Mouse (Mus musculus) myocyte (in vitro differentiated cells): ENCODE results near the gene Grb7. TPM values are rescaled to one million over a fixed set of nuclear protein-coding genes. Genes with fewer than 3 reads are reported as not detected.
A peak's percentile ranks its signal among the peaks of the same experiment; 100 is the strongest.

Experiments used
- H3K27me3 ChIP-seq: one replicate; pipeline ENCODE4 v1.6.1; 2011; ENCODE audit not compliant: control insufficient read depth, insufficient read depth, insufficient read length
- H3K36me3 ChIP-seq: one replicate; pipeline ENCODE4 v1.6.1; 2011; ENCODE audit not compliant: control insufficient read depth, insufficient read depth
- H3K4me2 ChIP-seq: one replicate; pipeline ENCODE4 v1.6.1; 2011; ENCODE audit warnings: low read depth, control low read depth
- H3K4me3 ChIP-seq: one replicate; pipeline ENCODE4 v1.5.1; 2011; ENCODE audit warnings: mild to moderate bottlenecking, control low read depth, moderate library complexity
- H3K79me2 ChIP-seq: one replicate; pipeline ENCODE4 v1.6.1; 2011; ENCODE audit not compliant: control insufficient read depth, insufficient read depth
- H3ac ChIP-seq: one replicate; pipeline ENCODE4 v1.6.1; 2011; ENCODE audit not compliant: control insufficient read depth, insufficient read length
- CEBPB ChIP-seq: IDR thresholded peaks from 2 replicates; pipeline ENCODE4 v1.6.1; 2011; ENCODE audit warnings: mild to moderate bottlenecking, moderate library complexity; ENCODE audit not compliant: poor library complexity, insufficient read depth, severe bottlenecking
- E2F4 ChIP-seq: IDR thresholded peaks from one replicate; pipeline ENCODE4 v1.6.1; 2011; ENCODE audit warnings: mild to moderate bottlenecking, control low read depth, moderate library complexity; ENCODE audit not compliant: insufficient read depth
- MAX ChIP-seq: IDR thresholded peaks from one replicate; pipeline ENCODE4 v1.6.1; 2011; ENCODE audit warnings: low read depth, mild to moderate bottlenecking, control low read depth
- MYOD1 ChIP-seq, 3 experiments: IDR thresholded peaks; one replicate each; pipeline ENCODE4 v1.6.1; 2011; ENCODE audit warnings: control low read depth in 2 of 3, low read depth in 2 of 3, mild to moderate bottlenecking in 2 of 3, moderate library complexity in 1 of 3; ENCODE audit not compliant: insufficient read length in 2 of 3, control insufficient read depth in 1 of 3
- MYOG ChIP-seq, 3 experiments: IDR thresholded peaks; one replicate each; pipeline ENCODE4 v1.6.1; 2011; ENCODE audit warnings: control low read depth in 2 of 3, low read depth in 2 of 3, mild to moderate bottlenecking in 2 of 3; ENCODE audit not compliant: insufficient read length in 2 of 3, control insufficient read depth in 1 of 3, insufficient read depth in 1 of 3
- POLR2A ChIP-seq: IDR thresholded peaks from one replicate; pipeline ENCODE4 v1.6.1; 2011; ENCODE audit warnings: low read depth, mild to moderate bottlenecking, control low read depth, moderate library complexity; ENCODE audit not compliant: insufficient read length
- POLR2AphosphoS2 ChIP-seq: IDR thresholded peaks from one replicate; pipeline ENCODE4 v1.6.1; 2011; ENCODE audit warnings: low read depth, control low read depth; ENCODE audit not compliant: insufficient read length
- REST ChIP-seq: IDR thresholded peaks from one replicate; pipeline ENCODE4 v1.6.1; 2011; ENCODE audit warnings: mild to moderate bottlenecking, control low read depth, moderate library complexity; ENCODE audit not compliant: insufficient read depth, insufficient read length
- SRF ChIP-seq: IDR thresholded peaks from one replicate; pipeline ENCODE4 v1.6.1; 2011; ENCODE audit warnings: low read depth; ENCODE audit not compliant: control insufficient read depth, insufficient read length
- TCF12 ChIP-seq: IDR thresholded peaks from one replicate; pipeline ENCODE4 v1.6.1; 2011; ENCODE audit warnings: mild to moderate bottlenecking, control low read depth; ENCODE audit not compliant: poor library complexity, insufficient read depth, severe bottlenecking
- TCF3 ChIP-seq: IDR thresholded peaks from one replicate; pipeline ENCODE4 v1.6.1; 2011; ENCODE audit warnings: low read depth, control low read depth; ENCODE audit not compliant: insufficient read length
- USF1 ChIP-seq: IDR thresholded peaks from one replicate; pipeline ENCODE4 v1.6.1; 2011; ENCODE audit warnings: low read depth, mild to moderate bottlenecking, control low read depth, moderate library complexity
- polyA plus RNA-seq: library from polyadenylated mRNA; unstranded; fragments of >200 nt; fragmentation: generic; extraction: Trizol; gene quantifications from one replicate; pipeline ENCODE4 v1.2.1, GENCODE M21; 2012; ENCODE audit warnings: missing spikeins

The Grb7 gene
- polyA plus RNA-seq, 1 experiment: not detected

GRCm38 (mm10) chr11:98414162-98414561 is 32.0 kb upstream of the Grb7 start:
- no peaks in the 10 kb centered on the region for H3K27me3 ChIP-seq
- peak overlapping the region; percentile 72 for H3K4me3 ChIP-seq
- H3K4me2 ChIP-seq: peak overlapping the region; percentile 81
- no peak overlapping the region for H3ac ChIP-seq
- peaks cover 26% of the 10 kb centered on the region for H3K79me2 ChIP-seq
- no peaks in the 10 kb centered on the region for H3K36me3 ChIP-seq
- TF ChIP-seq TCF3: no peak
- no peak for TF ChIP-seq MYOD1 (IDR thresholded peaks at IDR 0.05; ENCODE audit: control insufficient read depth in 1 of 3, insufficient read length in 2 of 3, low read depth in 2 of 3)
- no peak for TF ChIP-seq MAX
- TF ChIP-seq REST: no peak
- TF ChIP-seq MYOG (IDR thresholded peaks at IDR 0.05; ENCODE audit: control insufficient read depth in 1 of 3, insufficient read depth in 1 of 3, insufficient read length in 2 of 3, low read depth in 2 of 3): no peak
- no peak for TF ChIP-seq POLR2A
- no peak for TF ChIP-seq USF1
- TF ChIP-seq E2F4: no peak
- no peak for TF ChIP-seq TCF12
- TF ChIP-seq POLR2AphosphoS2: no peak
- no peak for TF ChIP-seq SRF
- TF ChIP-seq CEBPB: no peak

- Histone ChIP-seq H3K27me3 (no peaks in the 10 kb centered on the region), H3K36me3 (peaks cover 8% of the 10 kb centered on the region), H3ac (no peak overlapping the region), H3K4me2 (no peak overlapping the region), H3K79me2 (peaks cover 28% of the 10 kb centered on the region), H3K4me3 (no peak overlapping the region)
- TF ChIP-seq TCF3 (no peak), SRF (no peak), E2F4 (no peak), MAX (no peak), MYOG (IDR thresholded peaks at IDR 0.05; ENCODE audit: control insufficient read depth in 1 of 3, insufficient read depth in 1 of 3, insufficient read length in 2 of 3, low read depth in 2 of 3) (no peak), TCF12 (no peak), REST (no peak), MYOD1 (IDR thresholded peaks at IDR 0.05; ENCODE audit: control insufficient read depth in 1 of 3, insufficient read length in 2 of 3, low read depth in 2 of 3) (no peak), POLR2A (no peak), POLR2AphosphoS2 (no peak), USF1 (no peak)
Observed at GRCm38 (mm10) chr11:98417074-98417473, 29.1 kb upstream of the Grb7 start.

GRCm38 (mm10) chr11:98418273-98418672 is 27.9 kb upstream of the Grb7 start:
- no peak for TF ChIP-seq USF1
- peak; percentile 63 to 92 (median 86) for TF ChIP-seq MYOD1 (IDR thresholded peaks at IDR 0.05; ENCODE audit: control insufficient read depth in 1 of 3, insufficient read length in 2 of 3, low read depth in 2 of 3)
- peak; percentile 5 for TF ChIP-seq SRF
- peak; percentile 74 for TF ChIP-seq TCF3
- peak; percentile 75 for TF ChIP-seq TCF12
- TF ChIP-seq MYOG (IDR thresholded peaks at IDR 0.05; ENCODE audit: control insufficient read depth in 1 of 3, insufficient read depth in 1 of 3, insufficient read length in 2 of 3, low read depth in 2 of 3): peak; percentile 90 to 96 (median 94)
- peaks cover 8% of the 10 kb centered on the region for H3K36me3 ChIP-seq
- H3K4me2 ChIP-seq: peak overlapping the region; percentile 27
- H3K79me2 ChIP-seq: peaks cover 28% of the 10 kb centered on the region
- H3ac ChIP-seq: no peak overlapping the region
- no peaks in the 10 kb centered on the region for H3K27me3 ChIP-seq
- H3K4me3 ChIP-seq: no peak overlapping the region

GRCm38 (mm10) chr11:98418939-98419547 is 27.2 kb upstream of the Grb7 start:
- TF ChIP-seq MYOD1 (IDR thresholded peaks at IDR 0.05; ENCODE audit: control insufficient read depth in 1 of 3, insufficient read length in 2 of 3, low read depth in 2 of 3) (no peak), MAX (no peak), REST (no peak), TCF3 (no peak), POLR2AphosphoS2 (no peak), MYOG (IDR thresholded peaks at IDR 0.05; ENCODE audit: control insufficient read depth in 1 of 3, insufficient read depth in 1 of 3, insufficient read length in 2 of 3, low read depth in 2 of 3) (no peak), E2F4 (no peak)

GRCm38 (mm10) chr11:98426592-98426991 is 19.6 kb upstream of the Grb7 start:
- TF ChIP-seq TCF3: no peak
- TF ChIP-seq TCF12: no peak
- TF ChIP-seq SRF: no peak
- no peak for TF ChIP-seq MYOD1 (IDR thresholded peaks at IDR 0.05; ENCODE audit: control insufficient read depth in 1 of 3, insufficient read length in 2 of 3, low read depth in 2 of 3)
- no peak for TF ChIP-seq E2F4
- no peak for TF ChIP-seq CEBPB
- no peak for TF ChIP-seq POLR2A
- no peak overlapping the region for H3K4me3 ChIP-seq
- H3K27me3 ChIP-seq: no peaks in the 10 kb centered on the region
- no peaks in the 10 kb centered on the region for H3K79me2 ChIP-seq
- H3ac ChIP-seq: no peak overlapping the region
- H3K36me3 ChIP-seq: peaks cover 21% of the 10 kb centered on the region
- no peak overlapping the region for H3K4me2 ChIP-seq

More at GRCm38 (mm10) chr11:98418939-98419547, 27.2 kb upstream of the Grb7 start:
- Histone ChIP-seq H3ac (no peak overlapping the region), H3K4me2 (no peak overlapping the region), H3K79me2 (peaks cover 25% of the 10 kb centered on the region), H3K36me3 (peaks cover 8% of the 10 kb centered on the region), H3K27me3 (no peaks in the 10 kb centered on the region), H3K4me3 (no peak overlapping the region)
